Mouse (Mus musculus) gastrocnemius, adult 8-10 months (tissue): Measurements from ENCODE around the gene Gm40460. TPM values are rescaled to one million over a fixed set of nuclear protein-coding genes. Genes with fewer than 3 reads are reported as not detected.
"Not testable (repeated sequence)": the region's sequence is repeated elsewhere in the genome, so short reads cannot be mapped to it uniquely, and the experiment has no call there.

Experiments
- DNase-seq, 2 experiments: peaks; one replicate each; pipeline ENCODE4 v3.0.0; 2022; ENCODE audit warnings: low spot score in 2 of 2
- total RNA-seq, 4 experiments: library from RNA; stranded (reverse); gene quantifications; 2 replicates each; pipeline ENCODE4 v1.2.4; 2022

Gm40460 gene
- total RNA-seq: not detected

- no peak for DNase-seq
These were observed at the start of gene Gm40460 for GRCm38 (mm10) chr7:142240978-142241377. Gm40460 (minus strand) TSS chr7:142241078.

GRCm38 (mm10) chr7:142285910-142286612, 45.2 kb upstream of the Gm40460 start:
- DNase-seq: not testable (repeated sequence)

DNA sequence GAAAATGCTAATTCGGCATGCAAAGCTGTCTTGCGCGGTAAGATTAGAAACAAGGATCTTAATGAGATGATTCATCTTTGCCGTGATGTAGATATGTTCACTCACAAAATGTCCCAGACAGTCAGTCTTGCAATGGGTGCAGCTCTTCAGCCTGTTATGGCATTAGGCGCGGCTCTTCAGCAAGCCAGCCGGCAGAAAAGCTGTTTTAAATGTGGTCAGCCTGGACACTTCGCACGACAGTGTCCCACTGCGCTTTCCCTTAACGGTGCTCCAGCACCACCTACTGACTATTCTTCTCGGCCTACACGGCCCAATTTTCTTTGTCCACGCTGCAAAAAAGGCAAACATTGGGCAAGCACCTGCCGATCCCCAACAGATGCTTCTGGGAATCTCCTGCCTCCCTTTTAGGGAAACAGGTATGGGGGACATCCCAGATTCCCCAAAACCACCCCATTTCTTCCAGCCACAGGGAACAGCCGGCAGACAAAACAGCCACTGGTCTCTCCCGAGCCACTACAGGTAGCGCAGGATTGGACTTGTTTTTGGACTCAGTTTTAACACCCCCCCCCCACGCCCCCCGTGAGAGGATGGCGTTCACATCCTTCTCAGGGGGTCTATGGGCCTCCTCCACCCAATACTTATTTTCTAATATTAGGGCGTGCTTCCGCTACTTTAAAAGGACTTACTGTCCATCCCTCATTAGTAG, 44.4 kb upstream of the Gm40460 start:
- peak in 1 of 2 experiments; percentile 15 for DNase-seq

DNA sequence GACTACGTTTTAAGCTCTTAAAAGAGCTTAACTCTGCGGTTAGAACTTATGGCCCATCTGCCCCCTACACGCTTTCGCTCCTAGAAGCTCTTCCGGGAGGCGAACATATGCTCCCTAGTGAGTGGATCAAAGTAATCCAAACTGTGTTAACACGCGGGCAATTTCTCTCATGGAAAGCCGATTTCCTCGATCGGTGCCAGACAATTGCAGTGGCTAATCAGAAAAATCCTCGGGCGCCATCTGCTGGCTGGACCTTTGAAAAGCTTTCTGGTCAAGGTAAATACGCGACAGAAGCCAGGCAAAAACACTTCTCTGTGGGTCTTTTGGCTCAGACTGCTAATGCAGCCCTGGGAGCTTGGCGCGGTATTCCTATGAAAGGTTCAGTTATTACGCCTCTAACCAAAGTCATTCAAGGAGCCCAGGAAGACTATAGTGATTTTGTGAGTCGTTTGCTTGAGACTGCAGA, 43.8 kb upstream of the Gm40460 start:
- DNase-seq: peak; percentile 84

DNA sequence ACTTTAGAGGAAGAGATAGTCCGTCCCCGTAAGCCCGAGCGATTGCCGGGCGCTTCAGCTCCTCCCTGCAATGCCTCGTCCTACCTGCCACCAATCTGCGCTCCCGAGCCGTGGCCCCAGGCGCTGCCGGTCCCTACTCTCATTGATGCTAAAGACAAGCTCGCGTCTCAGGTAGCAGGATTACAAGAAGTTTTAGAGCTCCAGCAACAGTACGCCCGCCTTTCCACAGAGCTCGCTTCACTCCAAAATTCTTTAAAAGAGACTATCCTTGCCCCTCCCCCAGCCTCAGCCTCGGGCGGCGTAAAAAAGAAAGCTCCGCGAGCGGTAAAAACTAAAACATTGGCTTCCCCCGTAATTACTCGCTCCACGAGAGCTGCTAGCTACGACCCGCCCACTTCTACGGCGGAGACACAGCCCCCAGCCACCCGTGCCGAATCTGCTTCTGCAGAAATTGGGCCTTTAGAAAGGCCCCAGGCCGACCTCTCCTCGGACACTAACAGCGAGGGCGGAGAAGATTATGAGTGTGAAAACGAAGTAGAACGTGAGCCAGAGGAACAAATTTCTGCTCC, 43.2 kb upstream of the Gm40460 start:
- DNase-seq: peak; percentile 23 to 33

DNA sequence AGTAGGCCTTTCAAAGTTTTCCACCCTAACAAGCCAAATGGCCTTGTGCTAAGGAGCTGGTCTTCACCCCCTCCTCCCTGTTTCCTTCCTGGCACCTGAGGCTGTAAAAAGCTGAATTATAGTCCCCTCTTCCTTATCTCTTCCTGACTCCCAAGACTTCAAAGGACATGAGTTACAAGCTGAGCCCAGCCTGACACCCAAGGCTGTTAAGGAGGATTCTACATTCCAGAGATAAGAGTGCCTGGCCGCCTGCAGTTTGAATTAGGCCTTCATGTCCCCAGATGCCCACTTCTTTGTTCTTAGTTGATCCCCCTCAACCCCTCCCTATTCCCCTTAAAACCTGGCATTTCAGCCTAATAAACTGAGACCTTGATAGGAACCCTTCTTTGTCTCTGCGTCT, 42.0 kb upstream of the Gm40460 start:
- DNase-seq: not testable (repeated sequence)

- not testable (repeated sequence) for DNase-seq
These were observed 38.4 kb upstream of the Gm40460 start for GRCm38 (mm10) chr7:142279291-142279690.

DNA sequence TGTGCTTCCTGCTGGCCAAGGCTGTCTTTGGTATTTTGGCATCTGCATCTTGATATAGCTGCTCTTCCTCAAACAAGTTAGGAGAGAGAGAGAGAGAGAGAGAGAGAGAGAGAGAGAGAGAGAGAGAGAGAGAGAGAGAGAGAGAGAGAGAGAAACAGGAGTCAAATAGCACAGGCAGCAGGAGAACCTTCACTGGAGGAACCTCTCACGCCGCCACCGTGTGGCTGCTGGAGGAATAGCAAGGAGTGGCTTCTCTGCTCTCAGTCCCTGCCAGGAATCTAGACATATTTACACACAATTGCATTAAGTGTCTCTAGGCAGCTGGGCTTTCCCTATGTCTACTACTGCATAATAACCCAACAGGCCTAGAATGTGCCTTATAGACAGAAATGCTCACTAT, 37.3 kb upstream of the Gm40460 start:
- peak in 1 of 2 experiments; percentile 30 for DNase-seq

DNA sequence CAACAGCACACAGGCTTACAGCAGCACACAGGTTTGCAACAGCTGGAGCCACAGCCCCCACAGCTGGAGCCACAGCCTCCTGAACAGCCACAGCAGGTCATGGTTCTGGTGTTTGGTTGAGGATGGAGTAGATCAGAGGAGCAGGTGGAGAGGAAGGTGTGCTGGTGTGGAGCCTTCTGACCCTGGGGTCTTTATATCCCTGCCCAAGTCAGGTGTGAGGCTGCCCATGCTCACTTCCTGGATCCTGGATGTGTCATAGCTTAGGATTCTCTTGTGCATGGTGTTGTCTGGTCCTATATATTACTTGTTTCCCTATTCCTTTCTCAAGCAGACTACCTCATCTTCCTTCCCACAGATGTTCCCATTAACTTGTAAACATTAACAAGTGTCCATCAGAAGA, 33.4 kb upstream of the Gm40460 start, which contains the start of gene Gm4559:
Gm4559 (minus strand) TSS at position 101 of the 400 bp plus-strand sequence.
- DNase-seq: not testable (repeated sequence)

DNA sequence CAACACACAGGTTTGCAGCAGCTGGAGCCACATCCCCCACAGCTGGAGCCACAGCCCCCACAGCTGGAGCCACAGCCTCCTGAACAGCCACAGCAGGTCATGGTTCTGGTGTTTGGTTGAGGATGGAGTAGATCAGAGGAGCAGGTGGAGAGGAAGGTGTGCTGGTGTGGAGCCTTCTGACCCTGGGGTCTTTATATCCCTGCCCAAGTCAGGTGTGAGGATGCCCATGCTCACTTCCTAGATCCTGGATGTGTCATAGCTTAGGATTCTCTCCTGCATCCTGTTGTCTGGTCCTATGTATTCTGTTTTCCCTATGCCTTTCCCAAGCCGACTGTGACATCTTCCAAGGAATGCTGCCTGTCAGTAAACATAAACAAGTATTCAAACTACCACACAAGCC, 17.4 kb upstream of the Gm40460 start, which contains the start of gene Gm2431:
Gm2431 (minus strand) TSS at position 101 of the 400 bp plus-strand sequence.
- DNase-seq: not testable (repeated sequence)

GRCm38 (mm10) chr7:142255517-142255916, 14.6 kb upstream of the Gm40460 start:
- no peak for DNase-seq

- DNase-seq: no peak
These were observed 8.9 kb upstream of the Gm40460 start for GRCm38 (mm10) chr7:142249824-142250223.

- no peak for DNase-seq
These were observed 9.3 kb downstream of the Gm40460 start for GRCm38 (mm10) chr7:142231540-142231939.

DNA sequence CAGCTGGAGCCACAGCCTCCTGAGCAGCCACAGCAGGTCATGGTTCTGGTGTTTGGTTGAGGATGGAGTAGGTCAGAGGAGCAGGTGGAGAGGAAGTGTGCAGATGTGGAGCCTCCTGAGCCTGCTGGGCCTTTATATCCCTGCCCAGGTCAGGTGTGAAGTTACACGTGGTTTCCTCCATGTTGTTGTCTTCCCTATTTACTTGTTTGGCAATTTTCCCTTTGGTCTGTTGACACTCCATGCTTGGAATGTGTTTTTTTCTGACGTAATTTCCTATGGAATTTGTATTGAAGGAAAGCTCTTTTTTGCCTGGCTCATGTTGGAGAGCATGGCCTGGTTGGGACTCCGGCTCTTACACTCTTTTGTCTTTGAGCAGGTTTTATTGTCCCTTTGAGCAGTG, 11.0 kb downstream of the Gm40460 start, which contains the start of gene Krtap5-5:
Krtap5-5 (minus strand) TSS at position 101 of the 400 bp plus-strand sequence.
- not testable (repeated sequence) for DNase-seq

DNA sequence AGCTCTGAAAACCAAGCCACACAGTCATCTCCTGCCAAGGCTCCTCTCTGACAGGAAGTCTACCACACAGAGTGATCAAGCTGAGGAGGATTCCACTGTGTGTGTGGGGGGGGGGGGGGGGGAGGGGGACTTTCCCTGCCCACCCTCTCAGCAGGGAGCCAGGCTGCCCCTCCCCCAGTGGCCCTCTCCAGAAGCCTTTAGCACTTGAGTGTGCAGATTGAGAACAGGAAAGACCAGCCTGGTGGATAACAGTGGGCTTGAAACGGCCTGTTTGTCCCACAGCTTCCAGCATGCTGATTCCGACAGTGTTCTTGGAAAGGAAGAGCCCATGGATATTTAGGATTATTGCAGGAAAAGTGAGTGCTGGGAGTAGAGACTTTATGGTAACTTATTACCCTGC, 16.4 kb downstream of the Gm40460 start:
- no peak for DNase-seq

DNA sequence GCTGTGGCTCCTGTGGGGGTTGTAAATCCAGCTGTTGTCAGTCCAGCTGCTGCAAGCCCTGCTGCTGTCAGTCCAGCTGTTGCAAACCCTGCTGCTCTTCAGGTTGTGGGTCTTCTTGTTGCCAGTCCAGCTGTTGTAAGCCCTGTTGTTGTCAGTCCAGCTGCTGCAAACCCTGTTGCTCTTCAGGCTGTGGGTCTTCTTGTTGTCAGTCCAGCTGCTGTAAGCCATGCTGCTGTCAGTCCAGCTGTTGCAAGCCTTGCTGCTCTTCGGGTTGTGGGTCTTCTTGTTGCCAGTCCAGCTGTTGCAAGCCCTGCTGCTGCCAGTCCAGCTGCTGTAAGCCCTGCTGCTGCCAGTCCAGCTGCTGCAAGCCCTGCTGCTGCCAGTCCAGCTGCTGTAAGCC, 28.7 kb downstream of the Gm40460 start:
- not testable (repeated sequence) for DNase-seq

- DNase-seq: no peak
These were observed 29.3 kb downstream of the Gm40460 start, which contains the start of gene Gm7579 for GRCm38 (mm10) chr7:142211559-142211958. Gm7579 (plus strand) TSS chr7:142211859.

DNA sequence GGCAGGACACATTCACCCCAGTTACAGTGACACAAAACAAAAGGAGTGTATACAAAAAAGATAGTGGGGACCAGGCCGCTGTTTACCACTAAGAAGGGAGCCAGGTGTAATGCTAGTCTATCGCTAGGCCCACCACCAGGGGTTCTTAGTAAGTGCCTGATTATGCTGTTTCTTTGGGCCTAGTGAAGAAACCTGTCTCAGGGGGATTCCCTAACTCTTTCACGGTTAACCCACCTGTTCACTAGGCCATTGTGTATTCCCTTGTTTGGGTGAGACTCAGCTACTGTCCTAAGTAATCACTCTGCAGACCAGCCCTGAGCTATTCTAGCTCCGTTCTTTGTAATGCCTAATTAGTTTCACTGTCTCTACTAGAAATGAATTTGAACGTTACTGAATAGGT, 34.0 kb downstream of the Gm40460 start:
- DNase-seq: not testable (repeated sequence)

- DNase-seq: no peak
These were observed 35.4 kb downstream of the Gm40460 start for GRCm38 (mm10) chr7:142205488-142205887.

DNA sequence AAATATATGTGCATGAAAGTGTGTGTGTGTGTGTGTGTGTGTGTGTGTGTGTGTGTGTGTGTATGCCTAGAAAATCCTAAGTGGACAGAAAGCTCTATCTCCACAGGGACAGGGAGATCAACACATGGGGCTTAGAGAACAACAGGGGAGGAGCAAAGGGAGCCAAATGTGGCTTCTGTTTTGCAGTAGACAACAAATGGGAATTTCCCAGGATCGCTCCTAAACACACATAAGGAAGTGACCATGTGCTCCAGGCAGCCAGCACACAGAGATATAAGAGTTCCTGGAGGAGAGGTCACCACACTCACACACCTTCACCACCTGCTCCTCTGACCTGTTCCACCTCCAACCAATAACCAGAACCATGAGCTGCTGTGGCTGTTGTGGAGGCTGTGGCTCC, 39.8 kb downstream of the Gm40460 start, which contains the start of gene Krtap5-3:
Krtap5-3 (plus strand) TSS at position 301 of the 400 bp plus-strand sequence.
- no peak for DNase-seq

- DNase-seq: no peak
These were observed 42.1 kb downstream of the Gm40460 start for GRCm38 (mm10) chr7:142198748-142199147.
